Mouse (Mus musculus) ES-Bruce4 (cell line): ENCODE data around the gene Lpcat1.

Experiments
- CTCF ChIP-seq: IDR thresholded peaks from one replicate; pipeline ENCODE4 v1.8.1; 2011; ENCODE audit warnings: low read depth, low read length
- POLR2A ChIP-seq: IDR thresholded peaks from one replicate; pipeline ENCODE4 v1.8.1; 2011; ENCODE audit warnings: low read length; ENCODE audit not compliant: insufficient read depth

GRCm38 (mm10) chr13:73468834-73469233 lies 1.8 kb downstream of the Lpcat1 start:
- TF ChIP-seq POLR2A (no peak), CTCF (no peak)
